Mouse (Mus musculus): ENCODE measurements around the gene Aacs. TPM values are rescaled to one million over a fixed set of nuclear protein-coding genes. Genes with fewer than 3 reads are reported as not detected.
"Not testable (repeated sequence)": the region's sequence is repeated elsewhere in the genome, so short reads cannot be mapped to it uniquely, and the experiment has no call there.

Aacs gene
- 63.6 and 71.3 TPM in 2 replicates for polyA plus RNA-seq (2014; fragmentation: Nextera tagmentation; extraction: Ambion mirVana)

DNA sequence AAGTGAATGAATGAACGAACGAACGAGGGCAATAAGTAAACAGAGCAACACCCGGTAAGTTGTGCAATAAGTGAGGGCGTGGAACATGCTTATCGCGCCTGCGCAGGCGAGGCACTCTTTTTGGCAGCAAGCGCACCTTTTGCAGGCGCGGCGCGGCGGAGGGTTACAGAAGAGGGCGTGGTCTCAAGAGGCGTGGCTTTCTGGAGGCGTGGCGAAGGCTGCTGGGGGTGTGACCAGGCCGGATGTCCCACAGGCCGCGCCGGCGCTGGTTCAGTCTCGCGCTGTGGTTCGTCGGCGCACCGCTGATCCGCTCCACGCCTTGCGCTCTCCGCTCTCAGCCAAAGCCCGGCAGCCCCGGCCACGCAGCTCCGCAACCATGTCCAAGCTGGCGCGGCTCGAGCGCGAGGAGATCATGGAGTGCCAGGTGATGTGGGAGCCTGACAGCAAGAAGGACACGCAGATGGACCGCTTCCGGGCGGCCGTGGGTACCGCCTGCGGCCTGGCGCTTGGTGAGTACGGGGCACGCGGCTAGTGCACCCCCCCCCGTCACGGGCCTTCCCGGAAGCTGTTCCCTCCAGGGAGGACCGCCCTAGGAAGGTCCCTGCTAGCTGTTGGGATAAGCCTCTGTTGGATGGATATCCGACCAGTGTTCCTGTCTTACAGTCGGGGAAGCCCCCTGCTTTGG, at the start of gene Aacs:
TSS of gene Aacs (plus strand) at position 214 of the 685 bp plus-strand sequence.
- Histone ChIP-seq H3K27ac (replicated peaks; ENCODE audit: low read depth, low read length) (peak within 1 kb of the TSS; percentile 82), H3K4me1 (ENCODE audit: control insufficient read depth, insufficient read depth, low read length) (peaks cover 24% of the 10 kb centered on the region), H3K36me3 (ENCODE audit: control insufficient read depth, insufficient read depth, low read length) (no peaks in the 10 kb centered on the region), H3K27me3 (ENCODE audit: control insufficient read depth, insufficient read depth, low read length) (no peaks in the 10 kb centered on the region), H3K9ac (replicated peaks; ENCODE audit: low read length) (peak within 1 kb of the TSS; percentile 75), H3K4me3 (replicated peaks; ENCODE audit: low read depth, low read length) (peak within 1 kb of the TSS; percentile 78), H3K9me3 (ENCODE audit: control insufficient read depth, low read length) (no peaks in the 10 kb centered on the region), H3K4me2 (ENCODE audit: low read length) (peak within 1 kb of the TSS; percentile 91)
- DNase-seq (peak; percentile 97), ATAC-seq (ENCODE audit: low FRiP score, low TSS enrichment) (peak; percentile 91)
- WGBS, result under 1% methylated on average over 59 of the region's 60 CpGs

DNA sequence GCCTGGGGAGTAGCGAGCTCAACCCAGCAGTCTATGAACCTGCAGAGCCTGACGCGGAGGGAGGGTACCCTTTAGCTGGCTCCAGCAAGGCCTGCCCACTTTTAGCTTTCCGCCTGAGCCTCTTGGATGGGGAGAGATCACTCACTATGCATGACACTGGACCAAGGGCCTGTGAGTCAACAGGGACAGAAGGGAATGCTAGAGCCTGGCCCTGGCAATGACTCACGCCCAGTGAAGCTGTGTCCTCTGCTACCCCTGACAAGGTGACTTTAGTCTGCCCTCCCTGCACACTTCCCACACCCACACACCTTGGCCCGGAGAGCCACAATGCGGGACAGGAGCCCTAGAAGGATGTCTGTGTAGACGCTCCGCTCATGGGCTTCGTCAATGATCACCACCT, 49.3 kb upstream of the Aacs start:
- no peak overlapping the region for H3K4me3 ChIP-seq (replicated peaks; ENCODE audit: low read depth, low read length)
- H3K4me1 ChIP-seq (ENCODE audit: control insufficient read depth, insufficient read depth, low read length), result no peaks in the 10 kb centered on the region
- H3K27ac ChIP-seq (replicated peaks; ENCODE audit: low read depth, low read length), result no peak overlapping the region
- H3K27me3 ChIP-seq (ENCODE audit: control insufficient read depth, insufficient read depth, low read length), result no peaks in the 10 kb centered on the region
- ATAC-seq (ENCODE audit: low FRiP score, low TSS enrichment) (no peak), DNase-seq (no peak)
- H3K9me3 ChIP-seq (ENCODE audit: control insufficient read depth, low read length), result no peaks in the 10 kb centered on the region
- no peak overlapping the region for H3K9ac ChIP-seq (replicated peaks; ENCODE audit: low read length)
- no peak overlapping the region for H3K4me2 ChIP-seq (ENCODE audit: low read length)
- H3K36me3 ChIP-seq (ENCODE audit: control insufficient read depth, insufficient read depth, low read length), result peaks cover 99% of the 10 kb centered on the region
- 92% methylated on average over 10 of the region's 10 CpGs for WGBS

DNA sequence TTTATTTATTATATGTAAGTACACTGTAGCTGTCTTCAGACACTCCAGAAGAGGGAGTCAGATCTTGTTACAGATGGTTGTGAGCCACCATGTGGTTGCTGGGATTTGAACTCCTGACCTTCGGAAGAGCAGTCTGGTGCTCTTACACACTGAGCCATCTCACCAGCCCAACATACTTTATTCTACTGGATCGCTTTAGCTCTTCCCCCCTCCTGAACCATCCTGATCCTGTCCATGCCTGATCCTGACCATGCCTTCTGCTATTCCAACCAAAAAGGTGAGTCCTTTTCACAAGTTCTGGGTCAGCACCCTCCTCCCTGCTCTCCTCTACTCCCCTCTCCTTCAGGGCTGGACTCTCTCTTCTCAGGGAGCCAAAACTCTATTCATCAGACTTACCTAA, 43.3 kb upstream of the Aacs start:
- H3K4me2 ChIP-seq (ENCODE audit: low read length), result peak overlapping the region; percentile 88; the same call in 1 of the 2 replicates
- not testable (repeated sequence) for H3K9ac ChIP-seq (replicated peaks; ENCODE audit: low read length); H3K9me3 ChIP-seq (ENCODE audit: control insufficient read depth, low read length); H3K27ac ChIP-seq (replicated peaks; ENCODE audit: low read depth, low read length); ATAC-seq (ENCODE audit: low FRiP score, low TSS enrichment); DNase-seq; H3K4me3 ChIP-seq (replicated peaks; ENCODE audit: low read depth, low read length); H3K4me1 ChIP-seq (ENCODE audit: control insufficient read depth, insufficient read depth, low read length); H3K27me3 ChIP-seq (ENCODE audit: control insufficient read depth, insufficient read depth, low read length)
- H3K36me3 ChIP-seq (ENCODE audit: control insufficient read depth, insufficient read depth, low read length), result peaks cover 44% of the 10 kb centered on the region
- 90% methylated on average over 2 of the region's 2 CpGs for WGBS

DNA sequence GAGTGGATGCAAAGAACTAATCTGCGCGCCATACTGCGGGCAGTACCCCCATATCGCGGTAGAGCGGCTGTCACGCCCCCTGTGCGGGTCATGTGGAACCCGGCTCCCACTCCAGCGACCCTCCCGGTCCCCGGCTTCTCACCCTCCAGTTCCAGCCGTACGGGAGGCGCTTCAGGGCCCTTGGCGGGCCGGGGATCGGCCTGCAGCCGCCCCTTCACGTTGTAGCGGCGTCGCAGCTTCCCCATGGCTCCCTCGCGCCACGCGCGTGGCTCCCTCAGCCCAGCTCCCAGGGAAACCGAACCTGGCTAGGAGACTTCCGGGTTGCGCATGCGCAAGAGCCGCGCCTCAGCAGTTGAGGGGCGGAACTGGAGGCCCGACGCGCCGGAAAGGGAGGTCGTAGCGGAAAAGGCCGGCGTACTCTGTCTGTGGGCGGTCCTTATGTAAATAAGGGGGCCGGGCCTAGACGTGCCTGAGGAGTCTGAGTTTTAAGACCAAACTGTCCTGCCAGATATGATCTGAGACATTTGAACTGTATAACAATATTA, 41.7 kb upstream of the Aacs start, which contains the start of gene Dhx37:
TSS of gene Dhx37 (minus strand) at position 329 of the 545 bp plus-strand sequence.
- no peaks in the 10 kb centered on the region for H3K27me3 ChIP-seq (ENCODE audit: control insufficient read depth, insufficient read depth, low read length)
- peaks cover 7% of the 10 kb centered on the region; the same call in 1 of the 2 replicates for H3K4me1 ChIP-seq (ENCODE audit: control insufficient read depth, insufficient read depth, low read length)
- peak; percentile 96 for ATAC-seq (ENCODE audit: low FRiP score, low TSS enrichment)
- under 1% methylated on average over 46 of the region's 46 CpGs for WGBS
- H3K9me3 ChIP-seq (ENCODE audit: control insufficient read depth, low read length), result no peaks in the 10 kb centered on the region
- peak; percentile 98 for DNase-seq
- peaks cover 29% of the 10 kb centered on the region for H3K36me3 ChIP-seq (ENCODE audit: control insufficient read depth, insufficient read depth, low read length)
- peak within 1 kb of the TSS; percentile 88 for H3K4me2 ChIP-seq (ENCODE audit: low read length)
- H3K4me3 ChIP-seq (replicated peaks; ENCODE audit: low read depth, low read length), result peak within 1 kb of the TSS; percentile 79
- peak within 1 kb of the TSS; percentile 81 for H3K9ac ChIP-seq (replicated peaks; ENCODE audit: low read length)
- H3K27ac ChIP-seq (replicated peaks; ENCODE audit: low read depth, low read length), result peak within 1 kb of the TSS; percentile 75

DNA sequence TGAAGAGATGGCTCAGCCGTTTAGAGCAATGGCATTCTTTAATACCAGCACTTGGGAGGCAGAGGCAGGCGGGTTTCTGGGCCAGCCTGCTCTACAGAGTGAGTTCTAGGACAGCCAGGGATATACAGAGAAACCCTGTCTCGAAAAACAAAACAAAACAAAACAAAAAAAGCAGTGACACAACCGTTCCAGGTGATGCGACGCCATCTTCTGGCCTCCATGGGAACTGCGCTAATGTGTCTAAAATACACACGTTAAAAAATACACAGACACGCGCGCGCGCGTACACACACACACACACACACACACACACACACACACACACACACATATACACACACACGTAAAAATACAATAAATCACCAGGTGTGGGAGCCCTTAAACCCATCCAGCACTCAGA, 41.3 kb upstream of the Aacs start:
- H3K4me1 ChIP-seq (ENCODE audit: control insufficient read depth, insufficient read depth, low read length); ATAC-seq (ENCODE audit: low FRiP score, low TSS enrichment); DNase-seq; H3K9ac ChIP-seq (replicated peaks; ENCODE audit: low read length); H3K27me3 ChIP-seq (ENCODE audit: control insufficient read depth, insufficient read depth, low read length); H3K9me3 ChIP-seq (ENCODE audit: control insufficient read depth, low read length): not testable (repeated sequence)
- H3K4me2 ChIP-seq (ENCODE audit: low read length), result peak overlapping the region; percentile 88
- peak overlapping the region; percentile 79 for H3K4me3 ChIP-seq (replicated peaks; ENCODE audit: low read depth, low read length)
- H3K36me3 ChIP-seq (ENCODE audit: control insufficient read depth, insufficient read depth, low read length), result peaks cover 24% of the 10 kb centered on the region
- H3K27ac ChIP-seq (replicated peaks; ENCODE audit: low read depth, low read length), result peak overlapping the region; percentile 75; the same call in 1 of the 2 replicates
- 58% methylated on average over 15 of the region's 15 CpGs for WGBS

DNA sequence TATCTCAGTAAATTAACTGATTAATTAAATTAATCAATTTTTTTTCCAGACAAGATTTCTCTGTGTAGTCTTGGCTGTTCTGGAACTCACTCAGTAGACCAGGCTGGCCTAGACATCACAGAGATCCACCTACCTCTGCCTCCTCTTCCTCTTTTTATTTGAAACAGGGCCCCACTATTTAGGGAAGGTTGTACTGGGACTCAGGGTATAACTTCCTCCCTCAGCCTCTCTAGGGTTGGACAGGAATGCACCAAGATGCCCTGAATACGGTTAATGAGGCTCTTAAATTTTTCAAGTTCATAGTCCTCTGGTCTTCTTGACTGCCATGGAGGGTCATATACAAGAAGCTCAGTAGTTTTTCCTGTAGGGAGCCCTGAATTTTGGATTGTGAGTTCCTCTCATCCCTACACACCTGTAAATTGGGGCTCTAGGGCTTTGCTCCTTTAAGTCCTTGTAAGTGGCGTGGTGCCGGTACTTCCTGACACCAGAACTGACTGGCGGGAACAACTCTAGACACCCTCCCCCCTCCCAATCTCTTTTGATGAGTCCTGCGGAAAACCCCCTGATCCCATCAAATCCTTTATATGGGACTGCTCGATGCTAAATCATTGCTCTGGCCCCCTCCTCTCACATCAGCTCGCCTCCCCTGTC, 34.9 kb upstream of the Aacs start:
- Histone ChIP-seq H3K4me2 (ENCODE audit: low read length) (peak overlapping the region; percentile 82), H3K9ac (replicated peaks; ENCODE audit: low read length) (peak overlapping the region; percentile 86), H3K27ac (replicated peaks; ENCODE audit: low read depth, low read length) (peak overlapping the region; percentile 76), H3K4me1 (ENCODE audit: control insufficient read depth, insufficient read depth, low read length) (peaks cover 16% of the 10 kb centered on the region), H3K4me3 (replicated peaks; ENCODE audit: low read depth, low read length) (peak overlapping the region; percentile 86), H3K27me3 (ENCODE audit: control insufficient read depth, insufficient read depth, low read length) (no peaks in the 10 kb centered on the region), H3K36me3 (ENCODE audit: control insufficient read depth, insufficient read depth, low read length) (no peaks in the 10 kb centered on the region), H3K9me3 (ENCODE audit: control insufficient read depth, low read length) (0 out of 2 replicates have a peak, but pooled peaks cover 3% of the 10 kb centered on the region)
- no peak for DNase-seq
- WGBS, result 4% methylated on average over 7 of the region's 7 CpGs
- ATAC-seq (ENCODE audit: low FRiP score, low TSS enrichment), result peak; percentile 33

DNA sequence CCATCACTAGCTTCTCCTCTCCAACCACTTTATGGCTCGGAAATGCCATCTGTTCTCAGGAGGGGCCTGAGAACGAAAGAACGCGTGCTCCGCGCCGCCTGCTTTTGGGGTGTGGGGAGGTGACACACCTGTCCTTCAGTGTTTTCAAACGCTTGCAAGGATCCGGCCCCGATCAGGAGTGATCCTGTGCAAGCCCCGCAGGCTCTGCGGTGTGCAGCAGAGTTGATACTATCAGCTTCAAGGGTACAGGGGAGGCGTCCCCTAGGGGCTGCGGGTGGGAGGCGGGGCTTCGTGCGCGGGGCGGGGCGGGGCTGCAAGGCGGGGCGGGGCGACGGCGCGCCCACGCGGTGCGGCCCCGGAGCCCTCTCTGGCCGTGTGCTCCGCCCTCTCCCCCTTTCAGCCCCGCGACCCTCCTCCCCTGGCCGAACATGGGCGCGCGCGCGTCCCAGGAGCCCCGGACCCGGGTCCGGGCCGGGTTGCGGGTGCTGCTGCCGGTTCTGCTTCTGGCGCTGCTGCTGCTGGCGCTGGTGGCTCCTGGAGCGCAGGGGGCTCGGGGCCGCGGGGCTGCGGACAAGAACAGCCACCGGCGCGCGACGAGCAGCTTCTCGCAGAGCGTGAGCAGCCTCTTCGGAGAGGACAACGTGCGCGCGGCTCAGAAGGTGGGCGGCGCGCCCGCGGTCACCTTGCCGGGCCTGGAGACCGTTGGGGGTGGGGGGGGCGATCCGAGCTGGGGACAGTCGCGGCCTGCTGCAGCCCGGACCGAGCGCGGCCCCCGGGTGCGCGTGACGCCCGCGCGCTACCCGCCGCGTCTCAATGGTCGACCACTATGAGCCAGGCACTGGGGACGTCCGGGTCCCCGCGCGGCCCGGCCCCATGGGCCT, 34.1 kb upstream of the Aacs start, which contains the start of gene Bri3bp:
TSS of gene Bri3bp (plus strand) at position 335 of the 881 bp plus-strand sequence.
- DNase-seq (peak; percentile 82), ATAC-seq (ENCODE audit: low FRiP score, low TSS enrichment) (peak; percentile 89)
- Histone ChIP-seq H3K4me1 (ENCODE audit: control insufficient read depth, insufficient read depth, low read length) (peaks cover 16% of the 10 kb centered on the region), H3K4me2 (ENCODE audit: low read length) (peak within 1 kb of the TSS; percentile 82), H3K27ac (replicated peaks; ENCODE audit: low read depth, low read length) (peak within 1 kb of the TSS; percentile 76), H3K9me3 (ENCODE audit: control insufficient read depth, low read length) (0 out of 2 replicates have a peak, but pooled peaks cover 3% of the 10 kb centered on the region), H3K4me3 (replicated peaks; ENCODE audit: low read depth, low read length) (peak within 1 kb of the TSS; percentile 86), H3K27me3 (ENCODE audit: control insufficient read depth, insufficient read depth, low read length) (no peaks in the 10 kb centered on the region), H3K36me3 (ENCODE audit: control insufficient read depth, insufficient read depth, low read length) (no peaks in the 10 kb centered on the region), H3K9ac (replicated peaks; ENCODE audit: low read length) (peak within 1 kb of the TSS; percentile 86)
- under 1% methylated on average over 96 of the region's 97 CpGs for WGBS

Data from midbrain, embryonic 14.5 days (tissue).